Mouse (Mus musculus) large intestine, adult 2 months (tissue): ENCODE results near the gene Ctf1. TPM values are rescaled to one million over a fixed set of nuclear protein-coding genes. Genes with fewer than 3 reads are reported as not detected.
A peak's percentile ranks its signal among the peaks of the same experiment; 100 is the strongest.
"Not testable (repeated sequence)": the region's sequence is repeated elsewhere in the genome, so short reads cannot be mapped to it uniquely, and the experiment has no call there.

Experiments
- DNase-seq: peaks from one replicate; pipeline ENCODE4 v3.0.0-alpha.2; 2012; ENCODE audit warnings: low read depth, low spot score
- WGBS: fragments of 180-500 bp; shearing (Covaris S2); methylation state at CpG from one replicate; pipeline ENCODE4 v1.1.7; 2018; 5-methylcytosine and 5-hydroxymethylcytosine counted together
- polyA plus RNA-seq: library from polyadenylated mRNA; depleted of rRNA; stranded (reverse); fragments of >200 nt; gene quantifications from 2 replicates; pipeline ENCODE4 v1.2.3, GENCODE M21; 2012

Gene Ctf1
- polyA plus RNA-seq, 1 experiment: 3.4 TPM

- 70% methylated on average over 2 of the region's 2 CpGs for WGBS
Measured at GRCm38 (mm10) chr7:127725490-127725889, 13.0 kb downstream of the Ctf1 start.

GRCm38 (mm10) chr7:127725924-127726323, 13.4 kb downstream of the Ctf1 start:
- DNase-seq: no peak
- WGBS: 67% methylated on average over 6 of the region's 6 CpGs

More at GRCm38 (mm10) chr7:127725490-127725889, 13.0 kb downstream of the Ctf1 start:
- no peak for DNase-seq

DNA sequence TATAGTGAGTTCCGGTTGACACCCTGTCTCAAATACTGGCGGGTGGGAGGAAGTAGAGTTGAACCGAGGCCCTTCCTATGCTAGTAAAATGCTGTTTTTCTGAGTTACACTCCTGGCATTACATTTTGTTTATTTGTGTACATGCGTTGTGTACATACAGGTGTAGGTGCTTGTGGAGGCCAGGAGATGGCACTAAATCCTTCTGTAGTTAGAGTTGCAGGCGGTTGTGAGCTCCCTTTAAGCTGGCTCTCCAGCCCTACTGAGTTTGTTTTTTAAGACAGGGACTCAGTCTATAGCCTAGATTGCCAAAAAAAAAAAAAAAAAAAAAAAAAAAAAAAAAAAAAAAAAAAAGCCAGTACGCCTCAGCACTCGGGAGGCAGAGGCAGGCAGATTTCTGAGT, 15.4 kb downstream of the Ctf1 start:
- DNase-seq: no peak
- 77% methylated on average over 7 of the region's 7 CpGs for WGBS

- DNase-seq: no peak
- 64% methylated on average over 4 of the region's 4 CpGs for WGBS
Measured at GRCm38 (mm10) chr7:127730170-127730569, 17.6 kb downstream of the Ctf1 start.

GRCm38 (mm10) chr7:127732066-127732465, 19.5 kb downstream of the Ctf1 start, which contains the start of gene Ctf2:
TSS of gene Ctf2 (minus strand) at chr7:127732166.
- no CpG with 5 or more reads among the region's 5 CpGs for WGBS
- not testable (repeated sequence) for DNase-seq

DNA sequence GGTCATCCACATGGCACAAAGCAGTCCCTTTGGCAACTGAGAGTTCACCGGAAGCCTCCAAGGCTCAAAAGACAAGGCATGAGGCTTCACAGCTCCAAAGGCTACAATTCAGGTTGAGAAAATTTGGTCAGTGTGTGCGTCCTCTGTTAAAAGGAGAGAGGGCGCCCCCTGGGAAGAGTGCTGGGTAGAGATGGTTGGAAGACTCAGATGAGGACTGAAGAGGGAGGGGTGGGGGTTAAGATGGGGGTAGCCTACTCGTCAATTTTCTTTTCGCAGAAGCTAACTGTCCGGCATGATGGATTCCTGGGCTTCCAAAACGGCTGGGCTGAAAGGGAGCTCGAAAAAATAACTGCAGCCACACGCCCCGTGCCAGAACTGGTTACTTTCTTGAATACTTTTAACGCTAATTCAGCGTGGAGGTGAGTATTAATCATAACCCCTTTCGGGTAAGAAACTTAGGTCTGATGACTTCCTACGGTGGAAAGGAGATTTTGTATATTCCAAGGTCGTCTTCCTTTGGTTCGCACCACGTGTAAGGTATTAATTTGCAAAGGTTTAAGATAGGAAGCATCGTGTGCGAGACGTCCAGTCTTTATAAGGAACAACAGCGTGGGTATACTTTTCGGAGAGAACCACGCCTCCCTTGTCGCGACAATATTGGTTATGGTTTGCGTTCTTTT, 32.0 kb downstream of the Ctf1 start, which contains the start of gene Fbxl19:
Gene Fbxl19 (plus strand): TSS at position 178 of the 680 bp plus-strand sequence.
- DNase-seq: peak; percentile 55
- under 1% methylated on average over 26 of the region's 26 CpGs for WGBS

DNA sequence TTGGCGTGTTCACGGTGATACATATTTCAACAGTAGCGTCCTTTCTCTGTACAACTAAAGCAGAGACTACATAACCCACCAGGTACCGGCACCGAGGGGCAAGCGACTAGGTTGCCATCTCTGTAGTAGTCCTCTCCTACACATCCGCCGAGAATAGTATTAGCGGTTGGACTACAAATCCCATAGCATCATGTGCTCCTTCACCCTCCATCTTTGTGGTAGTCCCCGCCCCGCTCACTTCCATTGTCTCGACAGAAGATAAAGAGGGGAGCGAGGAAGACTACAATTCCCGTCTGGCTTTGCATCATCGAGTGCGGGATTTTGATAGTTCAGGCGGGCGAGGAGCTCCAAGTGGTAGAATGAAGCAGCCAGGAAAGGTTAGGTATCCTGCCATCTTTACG, 32.7 kb downstream of the Ctf1 start:
- WGBS: 1% methylated on average over 19 of the region's 19 CpGs

DNA sequence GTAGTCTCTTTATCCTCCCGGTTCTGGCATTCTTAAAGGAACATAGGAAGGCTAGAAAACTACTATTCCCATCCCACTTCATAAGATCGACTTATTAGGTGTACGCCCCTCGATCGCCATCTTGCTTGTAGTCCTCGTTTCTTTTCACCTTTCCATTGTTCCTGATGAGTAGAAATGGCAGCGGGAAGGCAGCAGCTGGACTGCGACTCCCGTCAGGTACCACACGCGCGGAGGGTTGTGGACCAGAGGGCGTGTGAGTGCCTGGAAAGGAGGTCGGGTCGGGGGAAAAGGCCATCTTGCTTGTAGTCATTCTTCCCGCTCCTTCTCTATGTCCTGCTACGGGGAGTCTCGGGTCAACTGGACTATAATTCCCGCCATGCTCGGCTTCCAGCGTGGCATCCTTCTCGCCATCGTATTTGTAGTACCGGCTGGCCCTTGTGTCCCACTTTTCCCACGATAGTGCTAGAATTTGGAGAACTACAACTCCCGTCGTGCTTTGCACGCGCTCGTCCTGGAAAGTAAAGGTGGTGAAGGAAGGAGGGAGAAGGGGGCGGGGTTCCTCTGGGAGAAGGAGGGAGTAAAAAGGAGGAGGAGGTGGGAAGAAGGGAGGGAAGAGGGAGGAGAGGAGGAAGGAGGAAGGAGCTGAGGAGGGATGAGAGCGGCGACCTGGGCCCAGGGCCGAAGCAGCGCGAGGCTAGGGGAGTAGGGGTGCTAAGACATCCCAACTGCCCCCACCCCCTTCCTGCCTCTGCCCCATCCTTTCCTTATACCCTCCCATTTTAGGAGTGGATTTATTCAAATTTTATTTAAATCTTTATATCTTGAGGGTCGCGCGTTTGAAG, 33.3 kb downstream of the Ctf1 start:
- 0% methylated on average over 39 of the region's 39 CpGs for WGBS
- peak; percentile 100 for DNase-seq

More for the DNA sequence above, 32.7 kb downstream of the Ctf1 start:
- DNase-seq: peak; percentile 96

GRCm38 (mm10) chr7:127746494-127747491, 34.3 kb downstream of the Ctf1 start:
- 3% methylated on average over 55 of the region's 62 CpGs for whole genome bisulfite sequencing
- DNase-seq: no peak

GRCm38 (mm10) chr7:127747559-127748234, 35.2 kb downstream of the Ctf1 start:
- WGBS: 69% methylated on average over 6 of the region's 6 CpGs
- DNase-seq: no peak

DNA sequence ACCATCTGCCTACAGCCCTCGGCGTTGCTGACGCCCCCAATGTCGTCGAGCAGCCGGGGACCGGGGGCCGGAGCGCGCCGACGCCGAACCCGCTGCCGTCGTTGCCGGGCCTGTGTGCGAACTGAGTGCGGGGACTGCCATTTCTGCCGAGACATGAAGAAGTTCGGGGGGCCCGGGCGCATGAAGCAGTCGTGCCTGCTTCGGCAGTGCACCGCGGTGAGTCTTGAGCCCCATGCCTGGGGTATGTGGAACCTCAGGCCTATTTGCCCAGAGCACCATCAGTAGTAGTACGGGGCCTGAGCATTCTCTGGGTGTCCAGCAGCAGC, 35.7 kb downstream of the Ctf1 start:
- DNase-seq: no peak
- 93% methylated on average over 28 of the region's 28 CpGs for WGBS

- 88% methylated on average over 19 of the region's 19 CpGs for WGBS
- DNase-seq: no peak
Measured at GRCm38 (mm10) chr7:127750131-127751127, 37.9 kb downstream of the Ctf1 start.

DNA sequence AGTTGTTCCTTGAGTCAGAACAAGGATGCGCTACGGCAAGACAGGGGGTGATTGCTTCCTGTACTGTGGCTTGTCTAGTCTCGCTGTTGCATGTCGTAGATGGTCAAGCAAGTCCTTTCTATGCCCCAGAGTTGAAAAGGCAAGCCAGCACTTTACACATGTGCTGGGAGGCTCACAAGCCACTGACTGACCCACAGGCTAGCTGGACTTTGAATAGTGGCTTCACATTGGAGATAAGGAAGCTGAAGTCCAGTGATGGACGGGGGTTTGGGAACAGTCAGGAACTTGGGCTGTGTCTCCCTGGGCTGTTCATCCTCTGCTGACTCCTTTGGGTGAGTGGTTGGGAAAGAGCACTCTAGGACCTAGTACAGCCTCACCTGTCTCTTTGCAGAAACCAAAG, 39.1 kb downstream of the Ctf1 start:
- no peak for DNase-seq
- WGBS: 92% methylated on average over 5 of the region's 5 CpGs

- 93% methylated on average over 27 of the region's 27 CpGs for WGBS
- DNase-seq: no peak
Measured at GRCm38 (mm10) chr7:127752069-127752468, 39.5 kb downstream of the Ctf1 start.

GRCm38 (mm10) chr7:127753158-127753557, 40.6 kb downstream of the Ctf1 start:
- WGBS: 61% methylated on average over 5 of the region's 5 CpGs
- DNase-seq: no peak

GRCm38 (mm10) chr7:127753741-127754140, 41.2 kb downstream of the Ctf1 start:
- no peak for DNase-seq
- WGBS: 75% methylated on average over 7 of the region's 7 CpGs

DNA sequence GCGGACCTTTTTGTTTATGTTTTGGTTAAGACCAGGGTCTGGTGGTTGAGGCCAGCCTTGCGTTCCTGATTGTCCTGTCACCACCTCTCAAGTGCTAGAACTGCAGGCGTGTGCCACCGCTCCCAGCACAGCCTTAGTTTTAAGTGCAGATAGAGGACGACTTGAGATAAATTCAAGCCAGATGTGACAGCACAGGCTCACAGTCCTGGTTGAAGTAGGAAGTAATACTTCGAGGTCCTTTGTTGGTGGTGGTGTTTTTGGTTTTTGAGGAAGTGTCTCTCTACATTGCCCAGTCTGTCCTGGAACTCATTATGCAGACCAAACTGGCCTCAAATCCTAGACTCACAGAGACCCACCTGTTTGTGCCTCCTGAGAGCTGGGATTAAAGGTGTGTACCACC, 47.2 kb downstream of the Ctf1 start:
- DNase-seq: no peak
- 68% methylated on average over 6 of the region's 6 CpGs for WGBS

- 66% methylated on average over 3 of the region's 3 CpGs for WGBS
Measured at GRCm38 (mm10) chr7:127760478-127760877, 47.9 kb downstream of the Ctf1 start.

More at GRCm38 (mm10) chr7:127760478-127760877, 47.9 kb downstream of the Ctf1 start:
- DNase-seq: no peak
